Comparison of ENCODE assay signal across 21 mouse cellular contexts in the genomic region with DNA sequence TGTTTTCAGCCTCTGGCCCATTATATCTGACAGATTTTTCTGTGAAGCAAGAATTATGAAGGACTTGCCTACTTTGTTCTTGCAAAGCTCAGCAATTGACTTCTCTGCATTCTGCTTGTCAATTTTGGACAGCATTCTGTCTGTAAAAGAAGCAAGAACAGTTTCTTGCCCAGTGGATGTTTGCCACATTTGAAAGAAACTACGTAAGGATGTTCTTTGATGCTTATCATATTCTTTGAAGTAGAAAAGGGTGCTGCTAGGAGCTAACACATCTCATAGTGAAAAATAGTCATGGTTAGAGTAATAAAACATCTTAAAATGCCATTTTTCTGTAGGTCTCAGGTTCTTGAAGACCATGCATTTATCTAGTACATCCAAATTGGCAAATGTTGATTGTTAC.
"Had no signal": no experiment of that assay in that cellular context is flagged by ENCODE, and none has a peak within 500 bp of the region (broad histone marks: within the 10 kb centered on the region; RNA-seq: fewer than 3 reads in every experiment).

No protein-coding gene starts in this region.

- DNase-seq: kidney, adult 18-20 months; kidney, adult 9 months; kidney, postnatal 14 days; kidney, postnatal 4 days; layer of hippocampus, adult 9-11 months; liver, embryonic 13.5 days; lung, adult 2 months; lung, postnatal 14 days; lung, postnatal 4 days; right cerebral cortex, adult 18-20 months; right cerebral cortex, postnatal 14 days; right cerebral cortex, postnatal 4 days; thymus, adult 2 months; thymus, postnatal 14 days; thymus, postnatal 4 days had no signal

- H3K4me1 ChIP-seq: limb, embryonic 13.5 days; liver, embryonic 13.5 days; midbrain, embryonic 12.5 days; midbrain, embryonic 15.5 days had no signal

- ATAC-seq: midbrain, embryonic 15.5 days had no signal

- H3K4me3 ChIP-seq: limb, embryonic 10.5 days; limb, embryonic 13.5 days; liver, embryonic 13.5 days; midbrain, embryonic 12.5 days; midbrain, embryonic 15.5 days; myocyte had no signal

- H3K9me3 ChIP-seq: limb, embryonic 10.5 days; limb, embryonic 13.5 days; liver, embryonic 13.5 days; midbrain, embryonic 12.5 days; midbrain, embryonic 15.5 days had no signal

- H3K36me3 ChIP-seq: limb, embryonic 10.5 days; limb, embryonic 13.5 days; liver, embryonic 13.5 days; midbrain, embryonic 12.5 days; midbrain, embryonic 15.5 days had no signal

- H3K9ac ChIP-seq: limb, embryonic 13.5 days; liver, embryonic 13.5 days; midbrain, embryonic 12.5 days; midbrain, embryonic 15.5 days had no signal

- H3K4me2 ChIP-seq: limb, embryonic 13.5 days; liver, embryonic 13.5 days; midbrain, embryonic 12.5 days; midbrain, embryonic 15.5 days had no signal

- H3K27ac ChIP-seq: limb, embryonic 10.5 days; limb, embryonic 13.5 days; liver, embryonic 13.5 days; midbrain, embryonic 12.5 days; midbrain, embryonic 15.5 days; stomach, postnatal 0 days had no signal

- H3K27me3 ChIP-seq: limb, embryonic 13.5 days; liver, embryonic 13.5 days; midbrain, embryonic 12.5 days; midbrain, embryonic 15.5 days had no signal
